Mouse (Mus musculus): ENCODE measurements at regions not wholly inside any gene's neighbourhood (a gene's known extent, or its start where the extent isn't known, plus 50 kb on each side); places are given as distances from the start of the nearest gene placed in this dataset.

DNA sequence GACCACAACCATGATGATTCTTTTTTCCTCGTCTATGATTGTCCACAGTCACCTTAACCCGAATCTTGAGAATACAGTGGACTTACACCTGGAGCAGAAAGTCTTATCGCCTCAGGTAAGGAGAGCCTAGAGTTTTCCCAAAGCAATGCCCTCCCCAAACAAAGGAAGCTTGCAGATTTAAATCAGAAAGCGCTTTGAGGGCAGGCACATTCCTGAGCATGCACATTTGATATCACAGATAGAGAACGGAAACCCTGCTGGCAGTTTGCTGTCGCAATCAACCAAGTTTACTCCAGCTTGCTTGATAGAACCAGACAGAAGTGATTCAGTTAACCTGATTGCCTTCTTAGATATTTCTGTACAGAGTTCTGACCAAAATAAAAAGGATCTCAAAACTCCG, 393.6 kb upstream of the Gm10131 start:
- in situ Hi-C loops (cut with MboI, MseI) = no loop called here

- in situ Hi-C loops (cut with MboI, MseI) = no loop called here
These were observed 391.1 kb upstream of the Gm10131 start for GRCm38 (mm10) chr8:34502606-34503162.

DNA sequence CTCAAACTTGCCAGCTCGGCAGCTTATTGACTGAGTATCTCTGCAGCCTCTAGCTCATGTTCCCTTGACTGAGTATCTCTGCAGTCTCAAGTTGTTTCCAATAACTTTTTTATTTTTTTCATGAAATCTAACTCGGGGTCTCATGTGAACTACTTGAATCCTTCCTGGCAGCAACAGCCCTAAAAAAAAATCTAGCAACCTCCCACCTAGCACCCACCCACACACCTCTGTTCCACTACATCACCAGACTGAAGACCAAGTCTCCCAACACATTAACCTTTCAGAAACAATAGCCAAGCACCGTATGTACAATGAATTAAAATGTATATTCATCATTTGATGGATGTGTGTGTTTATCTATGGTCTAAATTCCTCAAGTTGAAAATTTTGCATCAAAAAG, 387.7 kb upstream of the Gm10131 start:
- in situ Hi-C loops (cut with MboI, MseI) = no loop called here

DNA sequence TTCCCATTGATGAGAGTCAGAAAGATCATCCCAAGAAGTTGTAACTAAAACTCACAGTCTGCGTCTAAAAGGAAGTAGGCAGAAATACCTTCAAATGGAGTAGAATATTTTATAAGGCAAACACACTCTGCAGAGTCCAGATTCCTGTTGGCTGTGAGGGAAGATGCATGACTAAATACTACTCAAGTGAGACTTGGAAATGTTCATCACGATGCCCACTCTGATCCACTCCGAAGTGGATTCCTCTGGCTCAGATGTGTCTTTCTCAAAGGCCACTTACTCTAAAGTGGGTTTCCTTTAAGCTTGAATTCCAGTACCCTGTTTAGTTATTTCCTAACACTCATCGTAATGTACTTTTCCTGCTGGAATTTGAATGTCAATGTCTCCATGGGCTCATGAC, 385.2 kb upstream of the Gm10131 start:
- in situ Hi-C loops (cut with MboI, MseI) = no loop called here

GRCm38 (mm10) chr8:34495974-34496373, 384.4 kb upstream of the Gm10131 start:
- in situ Hi-C loops (cut with MboI, MseI) = no loop called here

GRCm38 (mm10) chr8:34488746-34489400, 377.3 kb upstream of the Gm10131 start:
- in situ Hi-C loops (cut with MboI, MseI) = loop anchor here (10.0 kb wide), 1 partner anchor 186 kb away; no protein-coding TSS in a partner anchor

DNA sequence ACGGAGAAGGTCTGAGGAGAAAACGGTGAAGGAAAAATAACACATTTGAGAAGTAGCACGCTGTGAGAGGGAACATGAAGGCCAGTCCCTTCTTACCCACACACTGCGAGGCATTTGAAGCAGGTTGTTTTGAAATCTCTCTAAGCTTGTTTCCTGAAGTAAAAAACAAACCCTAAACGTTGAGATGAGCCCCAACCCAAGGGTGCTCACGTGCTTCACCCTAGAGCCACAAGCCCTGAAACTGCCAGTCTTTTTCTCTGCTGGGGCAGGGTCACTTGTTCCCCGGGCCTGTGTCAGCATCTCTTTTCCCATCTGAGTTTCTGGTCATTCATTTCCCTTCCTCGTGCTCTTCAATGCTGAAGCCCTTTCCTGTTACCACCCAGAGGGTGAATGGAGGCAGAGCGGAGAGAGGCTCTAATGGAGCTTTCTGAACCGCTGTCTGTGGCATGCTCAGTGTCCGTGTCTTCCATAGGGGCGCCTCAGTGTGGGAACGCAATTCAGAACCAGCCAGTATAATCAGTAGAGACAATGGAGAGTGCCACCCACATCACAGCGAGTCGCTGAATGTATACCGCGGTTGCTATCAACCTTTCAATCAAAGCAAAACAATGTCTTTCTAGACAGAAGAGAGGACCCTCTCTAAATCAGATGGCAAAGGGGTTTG, 375.0 kb upstream of the Gm10131 start:
- in situ Hi-C loops (cut with MboI, MseI) = loop anchor here (10.0 kb wide), 1 partner anchor 188 kb away; no protein-coding TSS in a partner anchor

DNA sequence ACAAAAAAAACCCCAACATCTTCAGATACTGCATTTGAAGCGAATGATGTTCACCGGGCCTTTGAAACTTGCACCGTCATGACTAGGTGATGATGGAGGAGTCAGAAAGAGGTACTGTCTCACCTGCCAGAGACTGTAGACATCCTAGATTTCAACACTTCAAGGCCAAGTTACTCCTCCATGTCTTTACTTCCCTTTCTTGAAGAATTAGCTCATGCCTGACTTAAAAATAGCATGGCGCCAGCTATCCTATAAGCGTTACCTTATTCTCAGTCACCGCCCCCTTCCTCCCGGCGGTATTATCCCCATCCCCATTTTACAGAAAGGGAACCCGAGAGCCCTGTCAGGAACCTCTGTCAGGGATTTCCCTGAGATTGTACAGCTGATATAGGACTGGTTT, 374.4 kb upstream of the Gm10131 start:
- in situ Hi-C loops (cut with MboI, MseI) = loop anchor here (10.0 kb wide), 1 partner anchor 189 kb away; no protein-coding TSS in a partner anchor

DNA sequence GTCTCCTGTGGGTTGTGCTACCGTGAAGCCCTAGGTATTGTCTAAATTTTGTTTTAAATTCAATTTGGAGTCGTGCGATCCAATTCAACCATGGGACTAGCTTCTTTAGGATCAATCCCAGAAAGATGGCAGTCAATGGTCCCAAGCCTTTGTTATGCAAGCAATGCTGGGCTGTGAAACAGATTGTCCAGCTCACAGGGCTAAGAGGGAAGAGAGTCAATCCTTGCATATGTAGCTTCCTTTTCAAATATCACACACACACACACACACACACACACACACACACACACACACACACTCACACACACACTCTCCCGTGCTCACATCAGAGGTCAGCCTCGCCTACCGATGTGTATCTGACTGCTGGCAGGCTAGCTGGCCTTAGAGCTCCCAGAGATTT, 373.8 kb upstream of the Gm10131 start:
- in situ Hi-C loops (cut with MboI, MseI) = loop anchor here (10.0 kb wide), 1 partner anchor 189 kb away; no protein-coding TSS in a partner anchor

GRCm38 (mm10) chr8:34484551-34485335, 373.2 kb upstream of the Gm10131 start:
- in situ Hi-C loops (cut with MboI, MseI) = loop anchor here (5.0 to 10.0 kb wide), 3 partner anchors 87 to 333 kb away; no protein-coding TSS in a partner anchor

GRCm38 (mm10) chr8:34483212-34483611, 371.7 kb upstream of the Gm10131 start:
- in situ Hi-C loops (cut with MboI, MseI) = loop anchor here (5.0 to 10.0 kb wide), 3 partner anchors 86 to 334 kb away; no protein-coding TSS in a partner anchor

- in situ Hi-C loops (cut with MboI, MseI) = loop anchor here (5.0 to 10.0 kb wide), 3 partner anchors 85 to 335 kb away; no protein-coding TSS in a partner anchor
These were observed 371.1 kb upstream of the Gm10131 start for GRCm38 (mm10) chr8:34482676-34483075.

GRCm38 (mm10) chr8:34480496-34480895, 369.0 kb upstream of the Gm10131 start:
- in situ Hi-C loops (cut with MboI, MseI) = loop anchor here (5.0 to 10.0 kb wide), 3 partner anchors 83 to 337 kb away; no protein-coding TSS in a partner anchor

GRCm38 (mm10) chr8:34478891-34479290, 367.4 kb upstream of the Gm10131 start:
- in situ Hi-C loops (cut with MboI, MseI) = no loop called here

- in situ Hi-C loops (cut with MboI, MseI) = no loop called here
These were observed 366.9 kb upstream of the Gm10131 start for GRCm38 (mm10) chr8:34478465-34478864.

GRCm38 (mm10) chr8:34476146-34476820, 364.7 kb upstream of the Gm10131 start:
- in situ Hi-C loops (cut with MboI, MseI) = no loop called here

DNA sequence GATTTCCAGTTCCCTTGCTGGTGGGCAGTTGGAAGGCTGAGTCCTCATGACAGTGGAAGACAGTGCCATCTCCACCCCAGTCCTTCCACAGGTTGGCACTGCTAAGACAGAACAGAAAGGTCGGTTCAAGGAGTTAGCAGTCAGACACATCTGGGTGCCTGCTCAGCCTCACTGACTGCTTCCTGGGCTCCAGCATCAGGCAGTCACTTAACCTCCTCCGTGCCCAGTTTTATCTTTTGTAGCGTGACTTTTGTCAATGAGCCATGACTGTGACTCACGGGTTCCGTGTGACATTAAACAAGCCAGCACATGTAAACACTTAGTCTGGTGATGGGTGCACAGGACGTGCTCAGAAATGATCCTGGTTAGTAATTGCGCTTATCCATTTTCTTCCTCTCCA, 363.1 kb upstream of the Gm10131 start:
- in situ Hi-C loops (cut with MboI, MseI) = no loop called here

- in situ Hi-C loops (cut with MboI, MseI) = no loop called here
These were observed 362.2 kb upstream of the Gm10131 start for GRCm38 (mm10) chr8:34473769-34474168.

DNA sequence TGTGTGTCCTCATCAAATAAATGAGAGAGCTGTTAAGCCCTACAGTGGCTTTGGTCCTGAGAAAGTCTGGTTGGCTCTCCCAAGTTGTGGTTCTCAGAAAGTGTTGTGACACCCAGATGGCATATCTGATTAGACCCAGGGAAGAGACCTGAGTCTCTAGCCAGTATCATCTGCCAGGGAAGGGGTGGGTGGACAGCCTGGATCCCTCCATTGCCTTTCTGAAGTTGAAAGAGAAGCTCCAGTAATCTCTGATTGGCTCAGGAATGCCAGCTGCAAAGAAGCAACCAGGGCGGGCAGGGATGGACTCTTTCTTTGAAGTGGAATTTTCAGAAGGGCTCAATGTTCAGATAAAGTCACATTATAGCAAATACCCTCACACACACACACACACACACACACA, 361.8 kb upstream of the Gm10131 start:
- in situ Hi-C loops (cut with MboI, MseI) = no loop called here

- in situ Hi-C loops (cut with MboI, MseI) = no loop called here
These were observed 361.3 kb upstream of the Gm10131 start for GRCm38 (mm10) chr8:34472846-34473245.

DNA sequence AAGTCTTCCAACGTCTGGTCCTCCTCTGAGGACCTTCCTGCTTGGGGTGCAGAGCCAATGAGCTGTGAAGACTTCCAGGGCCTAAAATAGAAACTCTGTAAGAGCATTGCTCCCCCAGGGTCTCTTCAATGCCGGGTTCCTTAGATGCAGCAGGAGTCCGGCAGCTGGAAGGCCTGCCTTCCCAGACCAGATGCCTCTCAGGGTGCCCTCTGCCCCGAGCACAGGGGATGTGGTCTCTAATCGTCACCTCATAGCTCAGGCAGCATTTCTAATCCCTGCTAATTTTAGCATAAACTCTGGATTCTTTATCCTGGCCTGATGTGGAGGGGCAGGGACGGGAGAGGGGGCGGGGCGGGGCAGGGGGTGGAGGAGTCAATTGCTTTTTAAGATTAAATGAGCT, 360.9 kb upstream of the Gm10131 start:
- in situ Hi-C loops (cut with MboI, MseI) = no loop called here
